Mouse (Mus musculus) embryonic facial prominence, embryonic 12.5 days (tissue): ENCODE data around the gene Vmn2r107. TPM values are rescaled to one million over a fixed set of nuclear protein-coding genes. Genes with fewer than 3 reads are reported as not detected.

Source experiments
- ATAC-seq: fragments of 200-750 bp; cut with Nextera tagmentation; 2 replicates; pipeline ENCODE4 v1.8.0; 2017; ENCODE audit not compliant: insufficient number of reproducible peaks, insufficient read depth, low FRiP score, low TSS enrichment
- H3K27ac ChIP-seq: fragments of 300-500 bp; sonication (generic); 2 replicates; pipeline ENCODE4 v1.5.1; 2016; ENCODE audit warnings: mild to moderate bottlenecking
- H3K27me3 ChIP-seq: fragments of 300-500 bp; sonication (generic); 2 replicates; pipeline ENCODE4 v1.6.1; 2016; ENCODE audit warnings: mild to moderate bottlenecking, moderate library complexity
- H3K36me3 ChIP-seq: fragments of 300-500 bp; sonication (generic); 2 replicates; pipeline ENCODE4 v1.6.1; 2016; ENCODE audit warnings: mild to moderate bottlenecking
- H3K4me1 ChIP-seq: fragments of 300-500 bp; sonication (generic); 2 replicates; pipeline ENCODE4 v1.6.1; 2016
- H3K4me2 ChIP-seq: fragments of 300-500 bp; sonication (generic); replicated peaks from 2 replicates; pipeline ENCODE4 v1.6.1; 2016; ENCODE audit warnings: mild to moderate bottlenecking, moderate library complexity
- H3K4me3 ChIP-seq: fragments of 300-500 bp; sonication (generic); 2 replicates; pipeline ENCODE4 v1.5.1; 2016; ENCODE audit warnings: mild to moderate bottlenecking
- H3K9ac ChIP-seq: fragments of 300-500 bp; sonication (generic); 2 replicates; pipeline ENCODE4 v1.6.1; 2016; ENCODE audit warnings: mild to moderate bottlenecking, moderate library complexity
- H3K9me3 ChIP-seq: fragments of 300-500 bp; sonication (generic); 2 replicates; pipeline ENCODE4 v1.6.1; 2016; ENCODE audit warnings: mild to moderate bottlenecking, moderate library complexity
- WGBS: fragments of 180-500 bp; shearing (Covaris S2); methylation state at CpG from one replicate; pipeline ENCODE4 v1.1.7; 2016; 5-methylcytosine and 5-hydroxymethylcytosine counted together
- polyA plus RNA-seq: library from polyadenylated mRNA; unstranded; fragments of >200 nt; fragmentation: Nextera tagmentation; extraction: Ambion mirVana; gene quantifications from 2 replicates; pipeline ENCODE4 v1.2.1, GENCODE M21; 2016

Vmn2r107 gene
- not detected in 2 replicates for polyA plus RNA-seq

GRCm38 (mm10) chr17:20344942-20345341 lies at the start of gene Vmn2r107:
Gene Vmn2r107, plus strand, starts transcription at chr17:20345242.
- H3K27ac ChIP-seq = no peak within 1 kb of the TSS
- ATAC-seq = no peak
- no peaks in the 10 kb centered on the region for H3K27me3 ChIP-seq
- 55% methylated on average over 2 of the region's 2 CpGs for WGBS
- H3K9ac ChIP-seq = no peak within 1 kb of the TSS
- H3K4me1 ChIP-seq = no peaks in the 10 kb centered on the region
- H3K36me3 ChIP-seq = no peaks in the 10 kb centered on the region
- H3K4me3 ChIP-seq = no peak within 1 kb of the TSS
- H3K4me2 ChIP-seq = no peak within 1 kb of the TSS
- H3K9me3 ChIP-seq = no peaks in the 10 kb centered on the region

GRCm38 (mm10) chr17:20305790-20306189 lies 39.3 kb upstream of the Vmn2r107 start:
- H3K27me3 ChIP-seq = no peaks in the 10 kb centered on the region
- peaks cover 3% of the 10 kb centered on the region; the same call in 1 of the 2 replicates for H3K9me3 ChIP-seq
- WGBS = 100% methylated on average over 1 of the region's 1 CpGs
- no peak overlapping the region for H3K4me2 ChIP-seq
- H3K36me3 ChIP-seq = no peaks in the 10 kb centered on the region
- no peak overlapping the region for H3K9ac ChIP-seq
- no peak overlapping the region for H3K27ac ChIP-seq
- H3K4me1 ChIP-seq = no peaks in the 10 kb centered on the region
- H3K4me3 ChIP-seq = no peak overlapping the region
- ATAC-seq = no peak

- peaks cover 21% of the 10 kb centered on the region; the same call in 1 of the 2 replicates for H3K9me3 ChIP-seq
- H3K27ac ChIP-seq = no peak overlapping the region
- H3K4me3 ChIP-seq = no peak overlapping the region
- ATAC-seq = no peak
- H3K4me2 ChIP-seq = no peak overlapping the region
- WGBS = 52% methylated on average over 2 of the region's 2 CpGs
- H3K36me3 ChIP-seq = no peaks in the 10 kb centered on the region
- no peaks in the 10 kb centered on the region for H3K27me3 ChIP-seq
- no peak overlapping the region for H3K9ac ChIP-seq
- H3K4me1 ChIP-seq = no peaks in the 10 kb centered on the region
Measured at GRCm38 (mm10) chr17:20399105-20399504, 54.1 kb downstream of the Vmn2r107 start.

- no peak within 1 kb of the TSS for H3K9ac ChIP-seq
- H3K4me3 ChIP-seq = no peak within 1 kb of the TSS
- H3K27ac ChIP-seq = no peak within 1 kb of the TSS
- no peaks in the 10 kb centered on the region for H3K4me1 ChIP-seq
- WGBS = 21% methylated on average over 1 of the region's 1 CpGs
- ATAC-seq = no peak
- no peak within 1 kb of the TSS for H3K4me2 ChIP-seq
- no peaks in the 10 kb centered on the region for H3K36me3 ChIP-seq
- H3K27me3 ChIP-seq = no peaks in the 10 kb centered on the region
- H3K9me3 ChIP-seq = peaks cover 2% of the 10 kb centered on the region; the same call in 1 of the 2 replicates
Measured at GRCm38 (mm10) chr17:20413846-20414245, 68.8 kb downstream of the Vmn2r107 start, which contains the start of gene Vmn1r224. Gene Vmn1r224, plus strand, starts transcription at chr17:20414146.

Other genes with a start within 250 kb of the Vmn2r107 start
- gene Fpr-rs7, start 231.0 kb upstream of the Vmn2r107 start, polyA plus RNA-seq = not detected in 2 replicates
- not detected in 2 replicates for gene Fpr-rs6, start 162.1 kb upstream of the Vmn2r107 start, polyA plus RNA-seq
- gene Vmn2r105, start 110.2 kb upstream of the Vmn2r107 start, polyA plus RNA-seq = not detected in 2 replicates
- not detected in 2 replicates for gene Vmn2r106, start 59.7 kb upstream of the Vmn2r107 start, polyA plus RNA-seq
- gene Vmn1r224, start 68.9 kb downstream of the Vmn2r107 start, polyA plus RNA-seq = not detected in 2 replicates
- not detected in 2 replicates for gene Vmn2r108, start 136.1 kb downstream of the Vmn2r107 start, polyA plus RNA-seq
- not detected in 2 replicates for gene Vmn1r225, start 152.9 kb downstream of the Vmn2r107 start, polyA plus RNA-seq
- gene Vmn2r109, start 219.5 kb downstream of the Vmn2r107 start, polyA plus RNA-seq = not detected in 2 replicates